Mouse (Mus musculus): ENCODE results near the gene Prop1.

DNA sequence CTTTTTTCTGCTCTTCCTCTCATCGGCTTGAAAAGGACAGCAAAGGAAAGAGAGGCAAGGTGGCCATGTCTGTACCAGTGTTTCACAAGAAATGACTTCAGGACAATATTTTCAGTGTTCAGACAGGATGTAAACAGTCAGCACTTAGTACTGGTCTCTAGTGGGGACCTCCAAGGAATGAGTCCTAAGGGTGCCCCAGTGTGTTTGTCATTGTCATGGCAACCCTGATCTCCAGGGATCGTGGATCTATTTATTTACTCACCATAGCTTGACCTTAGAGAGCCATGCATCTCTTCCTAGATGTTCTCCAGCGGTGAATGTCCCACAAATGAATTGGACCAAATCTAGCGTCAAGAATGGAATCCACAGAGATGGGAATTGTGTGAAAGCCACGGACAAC is 49.7 kb upstream of the Prop1 start, which contains the start of gene Olfr51:
- TF ChIP-seq CTCF (IDR thresholded peaks at IDR 0.05; ENCODE audit: borderline replicate concordance, control insufficient read depth, extremely low read depth, insufficient read depth, low read length, poor library complexity) = no peak
- TF ChIP-seq POLR2A (IDR thresholded peaks at IDR 0.05; ENCODE audit: control insufficient read depth, extremely low read depth, insufficient read depth, low read length, poor library complexity) = no peak

Measured in thymus, adult 2 months (tissue).